16 mouse cellular contexts compared by ENCODE assay signal in the genomic region with DNA sequence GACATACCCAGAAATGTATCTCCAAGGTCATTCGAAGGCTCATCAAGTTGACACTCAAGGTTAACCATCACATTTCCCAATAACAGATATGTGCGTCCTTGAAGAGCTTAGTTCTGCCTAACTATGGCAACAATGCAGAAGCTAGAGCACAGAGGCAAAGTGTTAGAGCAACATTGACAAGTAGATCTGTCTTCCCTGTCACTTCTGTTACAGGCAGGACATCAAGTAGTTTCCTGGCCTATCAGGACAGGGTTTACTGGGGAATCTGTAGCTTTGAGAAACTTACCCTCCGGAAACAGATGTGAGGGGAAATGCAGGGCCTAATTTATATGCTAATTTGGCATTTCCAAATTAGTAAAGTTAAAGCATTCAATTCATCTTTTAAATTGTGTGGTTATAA.
"Had no signal": no experiment of that assay in that cellular context is flagged by ENCODE, and none has a peak within 500 bp of the region (broad histone marks: within the 10 kb centered on the region; RNA-seq: fewer than 3 reads in every experiment).

No protein-coding gene starts in this region.

- ATAC-seq: liver, postnatal 0 days; lung, postnatal 0 days; midbrain, embryonic 13.5 days; midbrain, embryonic 15.5 days had no signal

- DNase-seq: liver, embryonic 13.5 days; liver, postnatal 0 days; lung, adult 2 months; lung, postnatal 14 days; lung, postnatal 36 days; retina, postnatal 1 day; right cerebral cortex, adult 18-20 months; right cerebral cortex, postnatal 25 days; right cerebral cortex, postnatal 4 days; spleen, adult 18-20 months; thymus, adult 18-20 months; thymus, postnatal 25 days; thymus, postnatal 4 days had no signal
